ENCODE assay signal across 21 mouse cellular contexts in genomic region chr17:78721690-78722089, GRCm38 (mm10). TPM values are rescaled to one million over a fixed set of nuclear protein-coding genes. Genes with fewer than 3 reads are reported as not detected.
A peak's percentile ranks its signal among the peaks of the same experiment; 100 is the strongest.
DNase-seq lines count a peak whose midpoint lies in the region; ATAC-seq and TF ChIP-seq lines count a peak whose summit lies in the region.
"Had no signal": no experiment of that assay in that cellular context is flagged by ENCODE, and none has a peak within 500 bp of the region (broad histone marks: within the 10 kb centered on the region; RNA-seq: fewer than 3 reads in every experiment).

No protein-coding gene starts in this region.

- intact Hi-C loops in heart, postnatal 36 days (cut with DNase I) = no loop called here

- H3K27me3 ChIP-seq in megakaryocyte, embryonic 14.5 days (replicated peaks) = no peaks in the 10 kb centered on the region
- H3K27me3 ChIP-seq: embryonic facial prominence, embryonic 12.5 days; forebrain, embryonic 13.5 days; forebrain, embryonic 15.5 days had no signal

- H3K4me1 ChIP-seq in megakaryocyte, embryonic 14.5 days = peaks cover 63% of the 10 kb centered on the region
- no peaks in the 10 kb centered on the region; the same call in none of the 2 replicates for H3K4me1 ChIP-seq in cortical plate, adult 2 months (ENCODE audit: control insufficient read depth, insufficient read depth, low read length)
- H3K4me1 ChIP-seq: embryonic facial prominence, embryonic 10.5 days; embryonic facial prominence, embryonic 12.5 days; forebrain, embryonic 13.5 days; forebrain, embryonic 15.5 days had no signal

- peak; percentile 64 for DNase-seq in heart, adult 11 months
- no peak for DNase-seq in heart, postnatal 36 days
- DNase-seq in ovary, adult 18-20 months (ENCODE audit: low spot score) = peak; percentile 50
- no peak for DNase-seq in ovary, postnatal 14 days (ENCODE audit: low spot score)
- no peak for DNase-seq in retina, postnatal 1 day
- DNase-seq: adrenal gland, adult 8-10 months; adrenal gland, postnatal 14 days; cerebellum, adult 11 months; cerebellum, adult 18-20 months; cerebellum, adult 8-10 months; cerebellum, adult 9-11 months; cerebellum, postnatal 14 days; cerebellum, postnatal 36 days; forebrain, postnatal 0 days had no signal

- H3K27ac ChIP-seq in cortical plate, adult 2 months (ENCODE audit: insufficient read depth, low read length) = 0 out of 2 replicates have a peak overlapping the region, but pooled peaks have one; percentile 23
- H3K27ac ChIP-seq: embryonic facial prominence, embryonic 10.5 days; embryonic facial prominence, embryonic 12.5 days; forebrain, embryonic 13.5 days; forebrain, embryonic 15.5 days had no signal

- H3K9me3 ChIP-seq in megakaryocyte, embryonic 14.5 days = no peaks in the 10 kb centered on the region
- H3K9me3 ChIP-seq: embryonic facial prominence, embryonic 10.5 days; embryonic facial prominence, embryonic 12.5 days; forebrain, embryonic 15.5 days had no signal

- no peak for TF ChIP-seq CTCF in cortical plate, adult 2 months (IDR thresholded peaks at IDR 0.05; ENCODE audit: extremely low read depth, insufficient read depth, low read length)

- peak overlapping the region; percentile 78 for H3K4me3 ChIP-seq in megakaryocyte, embryonic 14.5 days (replicated peaks)
- no peak overlapping the region for H3K4me3 ChIP-seq in cortical plate, adult 2 months (ENCODE audit: insufficient read depth, low read length)
- H3K4me3 ChIP-seq: embryonic facial prominence, embryonic 10.5 days; embryonic facial prominence, embryonic 12.5 days; forebrain, embryonic 13.5 days; forebrain, embryonic 15.5 days had no signal

- no peak for TF ChIP-seq POLR2A in cortical plate, adult 2 months (IDR thresholded peaks at IDR 0.05; ENCODE audit: extremely low read depth, insufficient read depth, low read length)

- peaks cover 51% of the 10 kb centered on the region for H3K36me3 ChIP-seq in megakaryocyte, embryonic 14.5 days (replicated peaks; ENCODE audit: low read length)

- ATAC-seq in megakaryocyte, adult 5-6 weeks (ENCODE audit: poor library complexity, severe bottlenecking) = no peak
- ATAC-seq: forebrain, embryonic 13.5 days; forebrain, embryonic 15.5 days; forebrain, postnatal 0 days had no signal

RNA-seq across cellular contexts. Expression of gene Strn, which starts 15.3 kb away (rescaled TPM):
- total RNA-seq in heart, postnatal 36 days (2021) = 10 to 100 TPM; 22.1 to 27.9 TPM
- polyA plus RNA-seq in megakaryocyte, embryonic 14.5 days (2012; ENCODE audit: insufficient read depth, low replicate concordance) = 1.3 and 1.9 TPM in 2 replicates
- 26.5 and 33.7 TPM in 2 replicates for total RNA-seq in megakaryocyte, adult 5-6 weeks (2015)
- total RNA-seq in megakaryocyte, adult 5-6 weeks (2017) = 45.5 and 58.7 TPM in 2 replicates
- polyA plus RNA-seq in cortical plate, adult 2 months (2012; rRNA removed) = 22.3 and 29.5 TPM in 2 replicates

Comparison
In these comparisons a context has a peak if more than half of its experiments do, and no peak if none do; other contexts are left out.
1. DNase-seq: peak in heart, adult 11 months (single experiment) and ovary, adult 18-20 months (single experiment); none in heart, postnatal 36 days (0 of 2), ovary, postnatal 14 days (single experiment) and retina, postnatal 1 day (single experiment).